In genomic region chr11:95231688-95232328, GRCm38 (mm10) we compare ENCODE assay signal across 8 mouse cellular contexts. TPM values are rescaled to one million over a fixed set of nuclear protein-coding genes. Genes with fewer than 3 reads are reported as not detected.
DNase-seq lines count a peak whose midpoint lies in the region; ATAC-seq and TF ChIP-seq lines count a peak whose summit lies in the region.

No protein-coding gene starts in this region.

- H3K4me3 ChIP-seq in MEL (ENCODE audit: control insufficient read depth in 1 of 2, insufficient read depth in 1 of 2, low read depth in 2 of 2, low read length in 2 of 2) = peak overlapping the region in 1 of 2 experiments; percentile 39; a peak in 1 of 4 replicates
- H3K4me3 ChIP-seq in forebrain, embryonic 14.5 days (ENCODE audit: low read depth, low read length) = 0 out of 2 replicates have a peak overlapping the region, but pooled peaks have one; percentile 2

- TF ChIP-seq EP300 in MEL (IDR thresholded peaks at IDR 0.05; ENCODE audit: low read depth in 1 of 2, low read length in 2 of 2) = no peak

- ATAC-seq in forebrain, embryonic 14.5 days = peak; percentile 67; the same call in 1 of the 2 replicates

- DNase-seq in MEL (ENCODE audit: low read depth, low spot score) = peak; percentile 61
- DNase-seq in c-Kit-positive CD71-positive TER-119-negative erythroid progenitor cells, embryonic 14.5 days (ENCODE audit: low read depth) = peak; percentile 20
- DNase-seq in forebrain, embryonic 14.5 days (ENCODE audit: low spot score) = peak; percentile 56
- peak; percentile 72 to 79 for DNase-seq in heart, postnatal 36 days
- DNase-seq in layer of hippocampus, postnatal 25 days (ENCODE audit: extremely low spot score in 1 of 2, low spot score in 1 of 2) = peak; percentile 80 to 92
- DNase-seq in lung, postnatal 14 days = peak; percentile 80
- DNase-seq in retina, embryonic 14.5 days (ENCODE audit: low spot score) = peak; percentile 85
- DNase-seq in thymus, postnatal 25 days = peak; percentile 72

- no peak overlapping the region for H3K9ac ChIP-seq in MEL (ENCODE audit: control insufficient read depth, low read depth, low read length, poor library complexity, severe bottlenecking)
- H3K9ac ChIP-seq in forebrain, embryonic 14.5 days (ENCODE audit: low read length) = no peak overlapping the region

- H3K36me3 ChIP-seq in MEL (ENCODE audit: control insufficient read depth in 1 of 2, insufficient read depth in 2 of 2, low read length in 2 of 2) = no peaks in the 10 kb centered on the region
- H3K36me3 ChIP-seq in forebrain, embryonic 14.5 days (ENCODE audit: control insufficient read depth, insufficient read depth, low read length) = no peaks in the 10 kb centered on the region

- H3K9me3 ChIP-seq in MEL (replicated peaks; ENCODE audit: insufficient read depth, low read length) = no peaks in the 10 kb centered on the region
- no peaks in the 10 kb centered on the region for H3K9me3 ChIP-seq in forebrain, embryonic 14.5 days (replicated peaks; ENCODE audit: control insufficient read depth, low read length)

- intact Hi-C loops in heart, postnatal 36 days (cut with DNase I) = loop anchor here (1.0 to 5.0 kb wide), 2 partner anchors 115 to 185 kb away; no protein-coding TSS in a partner anchor

- TF ChIP-seq CTCF in MEL (IDR thresholded peaks at IDR 0.05 in 2 of 3, conservative IDR thresholded peaks at IDR 0.05 in 1 of 3; ENCODE audit: control insufficient read depth in 1 of 3, insufficient read depth in 1 of 3, low read depth in 2 of 3, low read length in 3 of 3, poor library complexity in 1 of 3, severe bottlenecking in 1 of 3) = peak; percentile 41 to 99 (median 80); a peak in 5 of 6 replicates

- TF ChIP-seq RAD21 in MEL (IDR thresholded peaks at IDR 0.05; ENCODE audit: low read depth, low read length) = peak; percentile 65

- no peak overlapping the region for H3K27ac ChIP-seq in MEL (ENCODE audit: control insufficient read depth, low read depth, low read length)
- H3K27ac ChIP-seq in forebrain, embryonic 14.5 days (ENCODE audit: low read depth, low read length) = no peak overlapping the region

- H3K4me2 ChIP-seq in forebrain, embryonic 14.5 days (ENCODE audit: low read length) = peak overlapping the region; percentile 26

- TF ChIP-seq POLR2A in MEL (IDR thresholded peaks at IDR 0.05; ENCODE audit: control insufficient read depth in 1 of 2, insufficient read depth in 1 of 2, low read depth in 1 of 2, low read length in 2 of 2, poor library complexity in 1 of 2) = no peak

- H3K79me2 ChIP-seq in MEL (ENCODE audit: control insufficient read depth, insufficient read depth, low read length, poor library complexity) = no peaks in the 10 kb centered on the region

- WGBS in forebrain, embryonic 14.5 days = 8% methylated on average over 24 of the region's 24 CpGs

- H3K27me3 ChIP-seq in MEL (ENCODE audit: control insufficient read depth in 1 of 2, insufficient read depth in 2 of 2, low read length in 2 of 2) = peaks cover 7 to 9% of the 10 kb centered on the region in 2 experiments
- H3K27me3 ChIP-seq in forebrain, embryonic 14.5 days (replicated peaks; ENCODE audit: control insufficient read depth, insufficient read depth, low read length) = no peaks in the 10 kb centered on the region

- 0 out of 4 replicates have a peak, but pooled peaks cover 0 to 2% of the 10 kb centered on the region in 2 experiments for H3K4me1 ChIP-seq in MEL (ENCODE audit: control insufficient read depth in 1 of 2, insufficient read depth in 2 of 2, low read length in 2 of 2)
- H3K4me1 ChIP-seq in forebrain, embryonic 14.5 days (ENCODE audit: control insufficient read depth, insufficient read depth, low read length) = 0 out of 2 replicates have a peak, but pooled peaks cover 3% of the 10 kb centered on the region

TF ChIP-seq in MEL, 35 proteins besides CTCF, POLR2A, EP300 and RAD21:
- TF ChIP-seq ETS1 (IDR thresholded peaks at IDR 0.05; ENCODE audit: low read depth, low read length) (no peak), SMC3 (IDR thresholded peaks at IDR 0.05; ENCODE audit: low read depth, low read length) (peak; percentile 62), UBTF (IDR thresholded peaks at IDR 0.05; ENCODE audit: borderline replicate concordance, insufficient read depth, low read depth, low read length) (no peak), KAT2A (conservative IDR thresholded peaks at IDR 0.05; ENCODE audit: low read depth, low read length) (no peak), TBP (IDR thresholded peaks at IDR 0.05; ENCODE audit: low read depth, low read length) (no peak), ZNF384 (IDR thresholded peaks at IDR 0.05; ENCODE audit: low read depth, low read length) (no peak), MYB (IDR thresholded peaks at IDR 0.05; ENCODE audit: low read depth, low read length) (no peak), GABPA (IDR thresholded peaks at IDR 0.05; ENCODE audit: low read depth, low read length) (no peak), USF1 (IDR thresholded peaks at IDR 0.05; ENCODE audit: low read depth, low read length) (no peak), MAZ (IDR thresholded peaks at IDR 0.05; ENCODE audit: low read depth, low read length) (0 out of 2 replicates have a peak, but pooled peaks have one; percentile 42), JUND (IDR thresholded peaks at IDR 0.05; ENCODE audit: low read depth, low read length) (no peak), RCOR1 (IDR thresholded peaks at IDR 0.05; ENCODE audit: low read depth, low read length) (no peak), GATA1 (IDR thresholded peaks at IDR 0.05; ENCODE audit: low read depth, low read length) (no peak), TCF12 (IDR thresholded peaks at IDR 0.05; ENCODE audit: low read depth, low read length) (0 out of 2 replicates have a peak, but pooled peaks have one; percentile 7), ZC3H11A (IDR thresholded peaks at IDR 0.05; ENCODE audit: low read depth, low read length) (peak; percentile 41), SIN3A (IDR thresholded peaks at IDR 0.05; ENCODE audit: low read length) (no peak)
TF ChIP-seq in MEL: peak in this region for 4.

RNA-seq across cellular contexts. Expression of gene Tac4, which starts 29.5 kb away (rescaled TPM):
- total RNA-seq in MEL (2012; rRNA removed) = 0.20 and 0.39 TPM in 2 replicates
- under 1 TPM in 1 of 2 experiments, not detected in 1; 0.07 TPM for polyA plus RNA-seq in MEL (2012; ENCODE audit: insufficient read depth in 1 of 2, insufficient read length in 2 of 2, low read depth in 1 of 2, low replicate concordance in 2 of 2, missing spikeins in 1 of 2)
- polyA plus RNA-seq in forebrain, embryonic 14.5 days (2014; fragmentation: Nextera tagmentation; extraction: Ambion mirVana) = not detected in 2 replicates
- not detected for total RNA-seq in heart, postnatal 36 days (2021)
- total RNA-seq in layer of hippocampus, postnatal 25 days (2021) = not detected

Comparison
In these comparisons a context has a peak if more than half of its experiments do, and no peak if none do; other contexts are left out.
1. DNase-seq: peak in every context shown above with its lines; median percentile 86 in layer of hippocampus, postnatal 25 days; 85 in retina, embryonic 14.5 days; 80 in lung, postnatal 14 days; 76 in heart, postnatal 36 days; 72 in thymus, postnatal 25 days; 61 in MEL; 56 in forebrain, embryonic 14.5 days; 20 in c-Kit-positive CD71-positive TER-119-negative erythroid progenitor cells, embryonic 14.5 days.